Mouse (Mus musculus) left cerebral cortex, adult 9 months (tissue): ENCODE results near the gene Tmem100.

Source experiments
- DNase-seq, 2 experiments: peaks; one replicate each; pipeline ENCODE4 v3.0.0; 2022; ENCODE audit warnings: low spot score in 2 of 2

Tmem100 gene

DNA sequence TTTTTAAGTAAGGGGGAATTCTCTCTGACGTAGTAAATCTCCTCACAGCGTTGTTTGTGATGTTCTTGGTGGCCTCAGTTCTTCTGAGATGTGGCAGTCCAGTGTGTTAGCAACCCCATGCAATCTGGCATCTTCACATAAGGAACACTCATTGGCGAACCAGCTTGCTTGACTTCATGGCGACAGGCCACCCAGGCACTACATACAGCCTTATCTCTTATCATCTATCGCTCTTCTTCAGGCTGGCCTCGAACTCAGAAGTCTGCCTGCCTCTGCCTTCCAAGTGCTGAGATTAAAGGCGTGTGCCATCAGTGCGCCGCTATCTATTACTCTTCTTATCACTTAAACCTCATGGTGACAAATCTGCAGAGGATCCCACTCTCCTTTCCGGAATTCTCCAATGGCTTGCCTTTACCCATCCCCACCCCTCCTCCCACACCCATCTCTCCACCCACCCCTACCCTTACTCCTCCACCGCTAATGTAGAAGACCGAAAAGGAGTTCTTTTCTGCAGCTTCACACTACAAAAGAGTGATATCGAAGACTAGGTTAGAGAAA is at the start of gene Tmem100:
Gene Tmem100, plus strand, starts transcription at position 508 of the 558 bp plus-strand sequence.
- DNase-seq, result no peak

DNA sequence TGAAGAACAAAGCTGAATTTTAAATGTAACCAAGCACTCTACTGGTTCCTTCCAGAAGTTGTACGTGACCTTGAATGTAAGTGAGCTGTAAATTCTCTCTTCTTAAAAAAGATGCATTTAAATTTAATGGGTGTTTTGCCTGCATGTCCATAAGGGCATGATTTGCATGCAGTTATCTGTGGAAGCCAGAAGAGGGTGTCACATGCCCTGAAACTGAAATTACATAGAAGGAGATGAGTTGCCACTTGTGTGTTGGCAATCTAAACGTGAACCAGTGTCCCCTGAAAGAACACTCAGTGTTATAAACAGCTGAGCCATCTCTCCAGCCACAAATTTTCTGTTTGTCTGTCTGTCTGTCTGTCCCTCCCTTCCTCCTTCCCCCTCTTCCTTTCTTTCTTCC is 47.2 kb upstream of the Tmem100 start:
- no peak for DNase-seq

DNA sequence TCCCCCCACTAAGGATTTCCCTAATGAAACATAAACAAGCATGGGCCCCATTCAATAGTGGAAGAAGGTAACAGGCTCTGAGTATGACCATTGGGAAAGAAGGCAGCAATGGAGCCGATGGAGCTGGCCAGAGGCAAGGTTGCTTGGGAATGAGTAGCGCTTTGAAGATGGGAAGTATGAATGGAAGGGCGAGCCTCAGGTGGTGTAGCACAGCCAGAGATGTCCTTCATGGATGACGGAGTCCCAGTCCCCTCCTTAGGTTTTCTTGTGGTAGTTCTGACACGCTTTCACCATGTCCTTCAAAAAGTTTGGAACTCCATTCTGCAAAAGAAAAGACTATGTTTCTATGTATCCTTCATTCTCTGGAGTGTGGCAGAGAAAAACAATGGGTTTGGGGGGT is 45.7 kb upstream of the Tmem100 start:
- no peak for DNase-seq

DNA sequence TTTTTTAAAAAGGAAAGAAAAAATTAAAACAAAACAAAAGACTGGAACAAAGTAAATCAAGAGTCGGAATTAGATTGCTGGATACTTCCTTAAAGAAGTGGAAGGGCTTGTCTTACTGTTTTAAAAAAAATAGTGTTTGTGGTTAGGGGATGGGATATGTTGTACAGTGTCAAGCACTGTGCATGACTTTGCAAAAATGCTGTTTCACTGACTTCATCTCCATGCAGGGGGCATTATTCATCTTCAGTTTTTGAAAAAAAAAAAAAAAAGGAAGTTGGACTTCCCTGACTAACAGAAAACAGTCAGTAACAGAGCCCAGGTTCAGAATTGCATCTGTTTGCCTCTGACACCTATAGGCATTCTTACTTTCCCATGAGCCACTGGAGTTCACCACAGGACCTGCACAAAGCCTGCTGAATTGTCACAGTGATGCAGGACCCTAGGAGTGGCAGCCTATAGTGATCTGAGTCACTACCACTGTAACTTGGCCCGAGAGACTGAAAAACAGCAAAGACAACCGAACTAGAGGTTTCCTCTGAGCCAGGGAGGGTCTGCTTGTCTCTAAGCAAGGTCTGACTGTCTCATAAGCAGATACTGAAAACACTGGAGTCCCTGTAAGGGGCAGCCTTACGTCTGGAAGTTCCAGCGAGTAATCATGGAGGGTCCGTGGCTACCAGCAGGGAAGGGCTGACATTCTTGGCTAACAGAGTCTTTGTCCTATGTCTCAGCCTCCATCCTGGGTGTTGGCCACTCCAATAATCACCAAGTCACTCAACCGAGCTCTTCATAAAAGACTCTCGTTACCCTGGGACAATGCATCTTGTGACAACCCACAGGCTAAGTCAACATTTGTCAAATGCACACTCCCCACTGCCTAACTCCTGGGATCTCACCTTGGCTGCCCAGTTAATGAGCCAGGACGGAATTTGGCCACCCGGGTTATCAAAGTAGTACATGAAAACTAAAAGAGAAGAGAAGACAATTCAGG is 44.7 kb upstream of the Tmem100 start:
- DNase-seq, result no peak

DNA sequence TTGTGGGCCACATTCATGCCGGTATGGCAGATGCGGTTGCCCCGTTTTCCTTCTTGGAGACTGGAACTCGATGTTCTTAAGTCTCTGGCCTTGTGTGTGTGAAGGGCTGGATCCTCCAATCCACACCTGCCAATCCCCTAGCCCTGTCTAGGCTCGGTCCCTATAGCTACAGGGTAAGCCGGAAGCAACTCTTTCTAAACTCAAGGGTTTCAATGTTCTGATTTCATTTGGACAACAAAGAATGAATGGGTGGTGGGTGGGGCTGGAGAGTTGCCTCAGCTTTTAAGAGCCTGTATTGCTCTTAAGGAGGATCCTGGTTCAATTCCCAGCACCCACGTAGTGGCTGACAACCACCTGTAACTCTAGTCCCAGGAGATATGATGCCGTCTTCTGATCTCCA is 43.6 kb upstream of the Tmem100 start:
- no peak for DNase-seq

DNA sequence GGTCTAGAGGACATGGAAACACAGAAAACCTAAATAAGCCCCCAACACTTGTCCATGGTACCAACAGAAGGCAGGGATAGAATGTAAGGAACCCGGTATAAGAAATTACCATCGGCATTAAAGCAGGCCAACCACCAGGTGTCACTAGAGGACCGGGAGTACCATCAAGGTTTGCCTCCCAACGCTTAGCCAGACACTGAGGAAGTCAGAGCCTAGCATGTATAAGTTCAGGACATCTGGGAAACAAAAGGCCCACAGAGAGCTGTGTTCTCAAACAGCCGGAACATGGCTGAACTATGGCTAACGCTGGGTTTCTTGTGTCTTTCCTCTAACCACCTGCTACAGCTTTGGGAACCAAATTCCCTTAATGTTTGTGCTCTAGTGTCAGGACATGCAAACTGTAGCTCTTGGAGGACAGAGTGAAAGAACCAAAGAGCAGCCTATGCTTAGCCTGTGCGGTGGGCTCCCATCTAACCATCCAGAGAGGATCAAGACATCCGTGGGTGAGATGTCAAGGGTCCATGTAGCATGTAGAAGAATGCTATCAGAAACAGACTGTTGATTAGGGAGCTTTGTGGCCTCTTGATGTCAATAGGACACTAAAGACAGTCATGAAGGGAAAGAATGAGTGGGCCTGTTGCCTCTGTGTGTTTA is 41.1 kb upstream of the Tmem100 start:
- peak in 1 of 2 experiments; percentile 62 for DNase-seq

DNA sequence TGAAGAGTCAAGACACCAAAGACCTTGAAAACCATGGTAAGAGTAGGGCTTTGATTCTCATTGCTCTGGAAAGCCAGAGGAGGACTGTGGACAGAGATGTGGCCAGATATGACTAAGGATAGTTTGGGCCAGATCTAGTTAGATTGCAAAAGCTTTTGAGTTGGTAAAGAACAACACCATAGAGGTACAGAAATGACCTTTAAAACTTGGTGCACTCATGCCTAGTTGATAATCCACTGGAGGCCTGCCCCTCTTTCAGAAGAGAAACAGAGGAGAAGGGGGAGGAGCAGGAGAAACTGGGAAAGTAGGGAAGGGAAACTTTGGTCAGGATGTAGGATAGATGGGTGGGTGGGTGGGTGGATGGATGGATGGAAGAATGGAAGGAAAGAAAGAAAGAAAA is 38.5 kb upstream of the Tmem100 start:
- no peak for DNase-seq

DNA sequence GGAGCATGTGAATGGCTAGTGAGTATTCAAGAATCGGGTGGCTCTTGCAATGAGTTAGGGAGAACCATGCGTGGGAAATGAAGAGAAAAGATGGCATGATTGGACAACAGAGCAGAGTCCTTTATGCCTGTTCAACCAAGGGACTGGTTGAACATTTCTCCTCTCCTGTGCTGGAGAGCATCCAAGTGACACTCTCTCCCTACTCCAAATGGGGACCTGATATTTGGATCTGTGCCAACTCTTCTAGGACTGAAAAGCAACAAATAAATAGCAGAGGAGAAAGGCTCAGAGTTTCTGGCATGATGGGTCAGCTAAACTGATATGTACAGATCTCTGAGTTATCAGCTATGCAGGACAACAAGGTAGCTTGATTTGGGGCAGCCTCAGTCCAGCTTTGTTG is 35.4 kb upstream of the Tmem100 start:
- DNase-seq, result no peak

DNA sequence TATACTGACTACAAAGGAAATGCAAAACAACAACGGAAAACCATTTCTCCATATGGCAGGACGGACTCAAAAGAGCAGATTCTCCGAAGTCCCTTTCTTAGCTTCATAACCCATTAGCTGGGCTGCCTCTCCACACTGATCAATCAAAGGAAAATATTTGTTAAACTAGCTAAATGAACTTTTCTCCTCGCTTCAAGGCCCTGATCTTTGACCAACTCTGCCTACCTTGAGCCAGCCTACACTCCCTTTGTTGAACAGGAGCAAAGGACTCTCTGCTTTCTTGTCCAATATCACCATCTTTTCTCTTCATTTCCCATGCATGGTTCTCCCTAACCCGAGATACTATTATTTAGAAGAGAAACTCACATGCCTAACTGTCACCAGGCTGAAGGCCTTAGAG is 34.6 kb upstream of the Tmem100 start:
- DNase-seq, result no peak

DNA sequence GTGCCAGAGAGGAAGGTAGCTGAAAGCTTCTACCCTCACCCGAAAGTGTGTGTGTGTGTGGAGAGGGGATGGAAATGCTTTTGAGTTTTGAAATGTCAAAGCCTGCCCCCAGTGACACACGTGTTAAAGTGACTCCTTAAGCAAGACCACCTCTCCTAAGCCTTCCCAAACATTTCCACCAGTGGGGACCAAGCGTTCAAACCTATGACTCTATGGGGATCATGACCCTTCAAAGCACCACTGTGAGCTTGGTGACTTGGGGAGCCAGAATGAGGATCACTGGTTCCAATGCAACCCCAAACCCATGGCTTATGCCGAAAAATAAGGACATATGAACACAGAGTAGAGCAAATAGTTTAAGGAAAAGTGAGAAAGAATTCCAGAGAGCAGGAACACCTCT is 33.7 kb upstream of the Tmem100 start:
- DNase-seq, result no peak

DNA sequence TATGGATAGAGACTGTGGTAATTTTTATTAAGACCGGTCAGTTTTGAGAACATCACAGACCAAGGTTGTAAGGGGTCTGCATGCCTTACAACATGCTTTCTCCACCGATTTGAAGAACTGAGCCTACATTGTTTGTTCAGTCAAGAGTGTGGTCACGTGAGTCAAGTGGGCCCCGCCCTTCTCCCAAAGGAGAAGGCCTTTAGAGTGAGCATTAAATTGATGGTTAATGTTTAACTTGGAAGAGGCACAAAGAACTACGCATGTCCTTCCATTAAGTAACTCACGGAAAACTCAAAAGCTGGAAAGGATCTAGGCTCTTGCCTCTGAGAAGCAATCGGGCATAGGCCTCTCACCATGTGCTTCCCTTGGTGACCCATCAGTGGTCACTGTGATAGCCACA is 33.3 kb upstream of the Tmem100 start:
- DNase-seq, result no peak

DNA sequence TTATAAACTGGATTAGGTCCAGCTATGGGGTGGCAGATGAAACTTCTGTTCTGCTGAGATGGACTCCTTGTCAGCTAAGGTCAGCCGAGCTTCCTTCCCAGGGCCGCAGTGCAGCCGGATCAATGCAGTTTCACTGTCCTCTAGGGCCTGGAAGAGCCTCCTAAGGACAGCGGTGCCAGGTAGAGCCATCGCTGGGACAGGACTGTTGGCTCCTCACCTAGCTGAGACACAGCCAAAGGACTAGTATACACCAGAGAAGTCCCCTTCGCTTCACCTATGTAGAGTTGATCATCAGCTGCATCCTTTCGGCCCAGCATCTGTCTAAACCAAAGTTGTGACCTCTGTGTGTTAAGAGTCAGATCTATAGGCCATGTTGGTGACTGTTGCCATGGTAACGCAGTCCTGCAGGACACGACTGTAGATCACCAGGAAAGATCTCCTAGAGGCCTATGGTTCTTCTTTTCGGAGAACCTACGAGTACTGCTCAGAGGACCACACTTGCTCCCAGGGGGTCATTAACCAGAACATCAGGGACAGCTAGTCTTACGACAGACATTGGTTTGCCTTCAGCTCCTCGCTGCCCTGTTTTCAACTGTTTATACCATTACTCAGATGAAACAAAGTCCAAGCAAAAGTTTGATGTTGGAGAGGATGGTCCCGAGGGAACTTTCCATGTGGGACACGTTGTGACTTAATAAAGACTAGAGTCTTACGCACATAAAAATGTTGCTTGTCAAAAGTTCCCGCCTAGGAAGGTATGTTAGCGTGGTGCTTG is 31.0 kb upstream of the Tmem100 start:
- no peak for DNase-seq

DNA sequence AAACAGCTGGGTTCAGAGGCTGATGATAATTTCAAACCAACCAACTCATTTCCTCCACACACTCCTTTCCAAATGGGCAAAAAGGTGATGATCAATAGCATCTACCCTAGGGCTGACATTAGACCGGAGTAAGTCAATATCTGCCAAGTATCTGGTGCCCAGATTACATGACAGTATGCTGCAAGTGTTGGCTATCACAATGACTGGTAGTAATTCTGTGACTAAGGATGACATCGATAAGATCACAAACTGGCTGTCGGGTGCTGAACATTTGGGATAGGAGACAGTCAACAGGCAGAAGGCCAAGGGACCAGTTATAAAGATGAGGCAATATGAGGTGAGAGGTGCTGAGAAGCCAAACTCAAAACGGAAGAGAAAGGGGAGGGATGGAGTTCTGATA is 29.5 kb upstream of the Tmem100 start:
- DNase-seq, result no peak

DNA sequence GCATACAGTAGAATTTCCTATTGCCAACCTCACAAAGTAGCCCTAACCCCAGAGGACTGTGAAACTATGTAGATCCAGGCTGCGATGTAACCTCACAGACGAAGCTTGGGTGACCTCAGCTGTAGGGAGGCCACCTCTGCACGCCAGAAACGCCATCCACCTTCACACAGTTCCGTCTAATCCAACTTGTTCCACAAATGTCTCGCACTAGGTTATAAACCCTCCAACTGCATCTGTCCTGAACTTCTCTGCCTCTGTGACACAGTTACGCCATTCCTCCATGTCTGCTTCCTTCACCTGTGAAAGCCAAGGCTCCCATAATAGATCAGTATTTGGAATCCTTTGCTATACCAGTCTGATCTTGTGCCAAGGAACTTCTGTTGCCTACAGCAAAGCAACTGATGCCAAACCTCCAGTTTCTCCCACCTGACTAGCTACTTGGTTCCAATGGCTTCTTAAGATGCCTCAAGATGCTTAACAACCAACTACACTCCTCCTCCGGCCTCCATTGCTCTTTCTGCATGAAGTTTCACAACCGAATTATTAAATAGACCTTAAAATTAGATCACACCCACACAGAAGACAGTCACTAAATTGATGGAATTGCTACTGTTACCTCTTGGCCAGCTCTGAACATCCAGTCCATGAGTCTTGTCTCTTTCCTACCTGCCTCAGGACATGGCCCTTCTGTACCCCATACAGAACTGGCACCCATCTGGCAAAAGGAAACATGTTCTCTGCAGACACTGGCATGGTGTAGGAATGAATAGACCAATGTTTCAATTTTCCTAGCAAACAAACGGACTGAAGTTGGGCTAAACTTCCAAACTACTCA is 28.5 kb upstream of the Tmem100 start:
- DNase-seq, result no peak

DNA sequence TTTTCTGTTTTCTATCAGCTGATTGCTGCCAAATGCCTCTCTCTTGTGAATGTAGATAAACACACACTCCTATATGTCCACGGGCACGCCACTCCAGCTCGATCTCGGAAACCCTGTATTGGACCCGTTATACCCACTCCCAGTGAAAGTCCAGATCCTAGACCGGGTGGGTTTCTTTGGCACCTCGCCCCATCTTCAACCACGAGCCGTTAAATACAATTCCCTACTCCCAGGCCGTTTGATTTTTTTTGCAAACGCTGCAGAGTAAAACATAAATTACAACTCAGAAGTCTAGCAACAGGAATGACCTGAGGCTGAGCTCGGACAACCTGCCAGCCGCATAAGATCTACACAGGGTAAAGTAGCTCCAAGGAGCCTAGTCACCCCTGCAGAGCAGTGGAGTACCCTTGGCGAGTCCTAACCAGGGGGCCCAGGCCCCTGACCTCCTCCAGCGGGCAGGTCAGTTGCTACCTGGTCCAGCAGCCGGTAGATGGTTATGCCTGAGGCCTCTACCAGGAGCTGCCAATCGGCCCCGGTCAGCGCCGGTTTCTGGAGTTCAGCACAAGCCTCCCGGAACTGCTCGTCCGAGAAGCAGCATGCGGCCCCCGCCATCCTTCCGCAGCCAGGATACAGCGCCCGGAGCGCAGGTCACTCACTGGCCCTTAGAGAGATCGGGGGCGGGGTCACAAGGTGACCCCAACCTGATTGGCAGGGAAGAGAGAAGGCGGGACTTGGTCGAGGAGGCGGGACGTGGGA is 27.7 kb upstream of the Tmem100 start, which contains the start of gene Pctp:
Gene Pctp, minus strand, starts transcription at position 664 of the 756 bp plus-strand sequence.
- peak in 1 of 2 experiments; percentile 47 for DNase-seq

DNA sequence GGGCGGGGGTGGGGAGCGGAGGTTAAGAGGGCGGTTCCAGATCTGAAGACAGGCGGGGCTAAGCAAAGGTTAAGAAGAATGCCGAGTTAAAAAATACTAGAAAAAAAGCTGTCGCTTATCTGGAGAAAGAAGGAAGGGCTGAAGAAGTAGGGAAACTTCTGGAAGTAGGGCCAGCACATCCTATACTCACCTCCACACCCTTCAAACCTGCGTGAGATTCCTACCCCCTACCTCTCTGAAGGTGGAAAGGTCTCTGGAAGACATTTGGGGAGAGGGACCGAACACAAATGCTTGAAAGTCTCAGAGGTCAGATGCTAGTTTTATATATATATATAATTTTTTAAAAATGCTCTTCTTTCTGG is 27.2 kb upstream of the Tmem100 start:
- DNase-seq, result no peak

DNA sequence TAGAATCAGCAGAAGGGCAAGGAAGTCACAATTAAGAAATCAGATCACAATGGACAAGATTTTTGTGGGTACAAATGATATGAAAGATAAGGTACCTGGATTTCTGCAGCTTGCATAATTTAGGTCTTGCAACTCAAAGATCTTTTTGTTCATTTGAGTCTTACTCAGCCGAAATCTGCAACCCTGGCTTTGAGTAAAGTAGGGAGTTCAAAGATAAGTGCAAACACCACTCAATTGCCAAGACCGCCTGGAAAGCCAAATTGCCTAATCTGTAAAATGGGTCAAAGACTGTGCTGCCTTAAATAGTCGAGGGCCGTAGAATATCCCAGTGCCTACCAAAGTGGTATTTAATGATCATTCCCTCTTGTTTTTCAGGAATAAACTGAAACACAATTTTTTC is 26.8 kb upstream of the Tmem100 start:
- no peak for DNase-seq

DNA sequence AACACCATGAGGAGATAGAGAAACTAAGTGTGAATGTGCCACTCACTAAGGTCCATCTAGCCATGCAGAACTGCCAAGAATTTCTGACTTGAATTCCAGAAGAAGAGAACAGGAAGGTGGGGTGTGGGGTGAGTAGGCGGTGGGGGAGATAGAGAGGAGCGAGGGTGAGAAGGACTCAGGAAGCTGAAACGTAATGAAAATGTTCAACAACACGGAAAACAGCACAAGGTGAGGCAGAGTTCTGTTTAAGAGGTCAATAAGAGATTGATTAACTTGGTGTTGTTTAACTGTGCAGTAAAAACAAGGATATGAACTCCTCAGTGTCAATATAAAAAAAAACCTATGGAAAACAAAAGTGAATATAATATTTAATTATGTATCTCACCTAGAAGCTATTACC is 24.0 kb upstream of the Tmem100 start:
- no peak for DNase-seq

DNA sequence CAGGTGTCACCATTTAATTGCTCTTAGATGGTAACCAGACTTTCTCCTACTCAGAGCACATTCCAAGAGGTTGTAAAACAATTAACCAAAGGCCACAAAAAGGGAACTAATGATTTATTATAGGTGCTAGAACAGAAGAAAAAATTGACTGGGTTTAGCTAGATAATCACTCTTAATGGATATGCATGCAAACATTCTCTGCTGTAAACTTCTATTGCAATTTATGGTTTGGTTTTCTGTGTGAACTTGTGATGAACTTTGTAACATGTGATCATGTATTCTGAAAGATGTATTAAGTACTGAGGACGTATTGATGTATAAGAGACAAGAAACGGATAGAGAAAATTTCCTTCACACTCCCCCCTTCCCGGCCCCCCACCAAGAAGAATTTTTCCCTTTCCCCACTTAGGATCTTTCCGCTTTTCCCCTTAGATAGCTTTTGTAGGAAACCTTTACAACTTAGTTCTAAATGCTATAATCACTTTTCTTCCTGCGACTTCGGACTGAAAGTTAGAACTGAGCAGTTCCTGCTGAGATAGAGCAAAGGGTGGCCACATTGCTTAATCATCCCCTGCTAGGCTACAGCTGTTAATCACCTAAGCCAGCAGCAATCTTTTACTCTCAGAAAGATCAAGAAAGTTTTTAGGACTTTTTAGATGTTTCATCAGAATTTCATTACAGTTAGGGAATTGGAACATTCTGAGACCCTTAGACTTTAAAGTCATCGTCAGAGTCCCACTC is 22.2 kb upstream of the Tmem100 start:
- no peak for DNase-seq

DNA sequence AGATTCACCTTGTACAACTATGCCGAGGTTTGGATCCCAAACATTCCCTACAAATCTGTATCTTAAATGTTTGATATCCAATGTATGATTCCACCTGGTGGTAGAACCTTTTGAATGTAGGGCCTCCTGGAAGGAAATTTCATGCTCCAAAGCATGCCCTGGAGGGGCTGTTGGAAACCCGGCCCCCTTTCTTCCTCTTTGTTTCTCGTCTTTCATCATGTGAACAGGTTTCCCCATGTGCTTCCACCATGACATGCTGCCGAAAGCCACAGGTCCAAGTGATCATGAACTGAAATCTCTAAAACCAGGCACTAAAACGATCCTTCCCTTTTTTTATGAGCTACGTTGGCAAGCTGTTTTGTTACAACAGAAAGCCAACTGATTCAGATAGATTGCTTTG is 16.5 kb upstream of the Tmem100 start:
- no peak for DNase-seq
